Mouse (Mus musculus) frontal cortex, postnatal 36 days (tissue): ENCODE measurements around the gene St6galnac4.
A peak's percentile ranks its signal among the peaks of the same experiment; 100 is the strongest.

ENCODE experiments used
- DNase-seq, 2 experiments: peaks; one replicate each; pipeline ENCODE4 v3.0.0; 2022; ENCODE audit warnings: low spot score in 2 of 2

St6galnac4 gene

GRCm38 (mm10) chr2:32586871-32587351, at the start of gene St6galnac4:
TSS of gene St6galnac4 (plus strand) at chr2:32587095.
- peak; percentile 87 to 88 for DNase-seq

- no peak for DNase-seq
Observed at GRCm38 (mm10) chr2:32537360-32537905, 49.5 kb upstream of the St6galnac4 start.

GRCm38 (mm10) chr2:32537941-32538340, 49.0 kb upstream of the St6galnac4 start:
- DNase-seq = no peak

GRCm38 (mm10) chr2:32538461-32538860, 48.4 kb upstream of the St6galnac4 start:
- DNase-seq = no peak

GRCm38 (mm10) chr2:32539452-32539981, 47.4 kb upstream of the St6galnac4 start:
- no peak for DNase-seq

GRCm38 (mm10) chr2:32541333-32541908, 45.5 kb upstream of the St6galnac4 start:
- no peak for DNase-seq

- DNase-seq = no peak
Observed at GRCm38 (mm10) chr2:32541986-32542573, 44.8 kb upstream of the St6galnac4 start.

GRCm38 (mm10) chr2:32543031-32543449, 43.9 kb upstream of the St6galnac4 start:
- DNase-seq = peak in 1 of 2 experiments; percentile 29

- DNase-seq = no peak
Observed at GRCm38 (mm10) chr2:32546951-32547350, 39.9 kb upstream of the St6galnac4 start.

GRCm38 (mm10) chr2:32547380-32547779, 39.5 kb upstream of the St6galnac4 start:
- DNase-seq = no peak

GRCm38 (mm10) chr2:32547964-32548739, 38.7 kb upstream of the St6galnac4 start:
- no peak for DNase-seq

- DNase-seq = no peak
Observed at GRCm38 (mm10) chr2:32549171-32549570, 37.7 kb upstream of the St6galnac4 start.

- DNase-seq = no peak
Observed at GRCm38 (mm10) chr2:32549764-32550163, 37.1 kb upstream of the St6galnac4 start.

GRCm38 (mm10) chr2:32551236-32551635, 35.7 kb upstream of the St6galnac4 start:
- no peak for DNase-seq

GRCm38 (mm10) chr2:32553592-32554148, 33.2 kb upstream of the St6galnac4 start:
- DNase-seq = no peak

GRCm38 (mm10) chr2:32555484-32555883, 31.4 kb upstream of the St6galnac4 start:
- DNase-seq = no peak

- DNase-seq = no peak
Observed at GRCm38 (mm10) chr2:32556019-32556418, 30.9 kb upstream of the St6galnac4 start.

- DNase-seq = peak in 1 of 2 experiments; percentile 48
Observed at GRCm38 (mm10) chr2:32559570-32559969, 27.3 kb upstream of the St6galnac4 start.

- peak; percentile 61 to 73 for DNase-seq
Observed at GRCm38 (mm10) chr2:32566536-32567063, 20.3 kb upstream of the St6galnac4 start.

GRCm38 (mm10) chr2:32568149-32568548, 18.7 kb upstream of the St6galnac4 start:
- DNase-seq = no peak

GRCm38 (mm10) chr2:32568941-32569340, 18.0 kb upstream of the St6galnac4 start:
- DNase-seq = no peak
